Mouse (Mus musculus) olfactory bulb, adult 2 months (tissue): Measurements from ENCODE around the gene Enpep.

ENCODE experiments used
- CTCF ChIP-seq: fragments of 200-500 bp; IDR thresholded peaks from 2 replicates; pipeline ENCODE4 v1.5.1; 2012; ENCODE audit warnings: low read depth, mild to moderate bottlenecking, low read length, moderate library complexity; ENCODE audit not compliant: insufficient read depth
- POLR2A ChIP-seq: fragments of 200-500 bp; IDR thresholded peaks from 2 replicates; pipeline ENCODE4 v1.6.1; 2012; ENCODE audit warnings: mild to moderate bottlenecking, low read depth, low read length, moderate library complexity; ENCODE audit not compliant: insufficient read depth

DNA sequence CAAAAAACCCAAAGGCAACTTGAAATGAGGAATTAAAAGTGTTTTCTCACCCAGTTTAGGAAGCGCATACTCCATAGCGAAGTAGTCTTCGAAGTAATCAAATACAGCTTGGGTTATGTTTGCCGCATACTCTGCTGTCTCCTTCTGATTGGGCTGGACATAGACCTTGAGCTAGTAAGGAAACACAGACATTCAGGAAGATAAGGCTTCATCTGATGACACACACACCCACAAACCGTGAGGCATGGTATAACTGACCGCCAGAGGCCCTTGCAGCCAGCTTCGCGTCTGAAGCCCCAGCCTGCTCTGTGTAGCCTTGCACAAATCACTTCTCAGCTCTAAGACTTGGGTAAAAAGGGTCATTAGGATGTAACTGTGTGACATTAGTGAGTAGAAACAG is 20.0 kb downstream of the Enpep start:
- TF ChIP-seq POLR2A, result no peak
- no peak for TF ChIP-seq CTCF
